Mouse (Mus musculus): Measurements from ENCODE around the gene Sdhaf1. TPM values are rescaled to one million over a fixed set of nuclear protein-coding genes. Genes with fewer than 3 reads are reported as not detected.
A peak's percentile ranks its signal among the peaks of the same experiment; 100 is the strongest.

Sdhaf1 gene
- polyA plus RNA-seq, 1 experiment from 2014 or later, result 19.3 TPM

DNA sequence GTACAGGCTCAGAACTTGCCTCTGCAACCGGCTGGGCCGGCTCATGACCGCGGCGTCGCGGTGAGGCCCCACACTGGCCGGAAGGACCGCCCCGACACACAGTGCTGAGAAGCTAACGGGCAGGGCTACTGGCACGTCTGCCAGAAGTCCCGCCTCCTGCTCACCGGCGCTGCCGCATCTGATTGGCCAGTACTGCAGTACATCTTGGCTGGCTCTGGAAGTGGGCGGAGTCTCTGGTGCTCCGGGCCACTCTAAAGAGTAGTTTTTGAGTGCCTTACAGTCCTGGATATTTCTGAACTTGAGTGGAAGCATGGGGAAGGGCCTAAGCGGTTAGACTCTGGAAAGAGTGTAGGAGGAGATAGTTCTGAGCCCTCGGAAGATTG lies 1.4 kb downstream of the Sdhaf1 start:
- Histone ChIP-seq H3K9me3 (replicated peaks) (no peaks in the 10 kb centered on the region), H3K4me1 (peaks cover 20% of the 10 kb centered on the region), H3K36me3 (no peaks in the 10 kb centered on the region), H3K27me3 (ENCODE audit: low read depth, poor library complexity, severe bottlenecking) (0 out of 2 replicates have a peak, but pooled peaks cover 3% of the 10 kb centered on the region), H3K27ac (replicated peaks) (peak overlapping the region; percentile 88), H3K4me3 (peak overlapping the region; percentile 77)
- 0% methylated on average over 20 of the region's 20 CpGs for WGBS
- peak; percentile 96 for DNase-seq (ENCODE audit: low spot score)

DNA sequence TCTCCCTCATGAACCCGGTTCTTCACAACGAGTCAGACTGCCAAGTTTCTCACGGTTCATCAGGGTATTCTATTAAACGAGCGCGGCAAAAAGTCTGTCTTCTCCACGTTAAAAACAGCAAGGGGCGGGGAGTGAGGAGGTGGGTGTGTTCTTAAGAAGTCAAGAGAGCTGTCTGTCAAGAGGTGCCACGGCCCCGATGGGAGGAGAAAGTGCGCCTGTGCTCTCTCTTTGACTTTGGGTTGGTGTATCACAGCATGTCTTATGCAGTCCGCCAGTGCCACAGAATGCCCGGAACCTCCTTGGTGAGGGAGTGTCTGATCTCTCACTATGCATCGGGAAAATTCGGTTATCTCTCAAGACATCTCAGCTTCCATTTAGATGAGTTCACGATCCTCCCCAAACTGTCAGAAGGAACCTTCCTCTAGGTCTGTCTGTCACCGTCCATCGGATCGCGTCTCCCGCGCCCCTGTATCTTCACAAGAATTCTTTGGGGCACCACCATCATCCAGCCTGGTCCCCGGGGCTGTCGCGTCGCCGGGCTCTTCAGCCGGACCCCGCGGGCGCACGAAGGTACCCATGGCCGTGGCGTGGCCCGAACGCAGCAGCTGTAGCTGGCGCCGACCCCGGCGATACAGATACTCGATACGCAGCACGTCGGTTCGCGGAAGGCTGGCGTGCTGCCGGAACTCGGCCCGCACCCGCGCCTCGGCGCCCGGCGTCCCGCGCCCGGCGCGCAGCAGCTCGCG lies 2.0 kb downstream of the Sdhaf1 start, which contains the start of gene E130208F15Rik:
TSS of gene E130208F15Rik (plus strand) at position 202 of the 746 bp plus-strand sequence.
- DNase-seq (ENCODE audit: low spot score), result peak; percentile 52
- Histone ChIP-seq H3K27me3 (ENCODE audit: low read depth, poor library complexity, severe bottlenecking) (no peaks in the 10 kb centered on the region), H3K27ac (replicated peaks) (peak within 1 kb of the TSS; percentile 88), H3K36me3 (peaks cover 2% of the 10 kb centered on the region; the same call in 1 of the 2 replicates), H3K4me3 (peak within 1 kb of the TSS; percentile 77), H3K9me3 (replicated peaks) (no peaks in the 10 kb centered on the region), H3K4me1 (peaks cover 18% of the 10 kb centered on the region)
- under 1% methylated on average over 63 of the region's 63 CpGs for WGBS

- H3K4me1 ChIP-seq, result peaks cover 18% of the 10 kb centered on the region
- H3K36me3 ChIP-seq, result peaks cover 3% of the 10 kb centered on the region; the same call in 1 of the 2 replicates
- peak overlapping the region; percentile 77 for H3K4me3 ChIP-seq
- 84% methylated on average over 2 of the region's 2 CpGs for WGBS
- H3K9me3 ChIP-seq (replicated peaks), result no peaks in the 10 kb centered on the region
- H3K27me3 ChIP-seq (ENCODE audit: low read depth, poor library complexity, severe bottlenecking), result no peaks in the 10 kb centered on the region
- DNase-seq (ENCODE audit: low spot score), result no peak
- no peak overlapping the region for H3K27ac ChIP-seq (replicated peaks)
These were observed 2.7 kb downstream of the Sdhaf1 start for GRCm38 (mm10) chr7:30320946-30321345.

DNA sequence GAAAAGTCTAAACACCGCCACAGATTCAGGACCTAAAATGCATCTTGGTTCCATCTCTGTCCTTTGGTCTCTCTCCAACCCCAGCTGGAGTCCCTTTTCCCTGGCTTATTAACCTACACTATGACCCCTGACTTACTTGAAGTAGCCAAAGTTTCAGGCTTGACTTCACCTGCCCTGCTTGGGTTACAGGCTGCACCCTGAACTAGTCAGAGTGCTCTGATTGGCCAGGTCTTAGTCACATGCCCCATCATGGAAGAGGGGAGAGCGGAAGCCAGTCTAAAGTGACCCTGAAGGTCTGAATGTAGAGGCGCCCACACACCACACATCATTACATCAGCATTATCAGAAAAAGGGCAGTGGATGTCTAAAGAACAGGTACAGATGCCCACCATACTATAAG lies 5.6 kb downstream of the Sdhaf1 start:
- Histone ChIP-seq H3K9me3 (replicated peaks) (no peaks in the 10 kb centered on the region), H3K27ac (replicated peaks) (no peak overlapping the region), H3K27me3 (ENCODE audit: low read depth, poor library complexity, severe bottlenecking) (no peaks in the 10 kb centered on the region), H3K4me3 (no peak overlapping the region), H3K4me1 (peaks cover 28% of the 10 kb centered on the region), H3K36me3 (peaks cover 12% of the 10 kb centered on the region)
- WGBS, result 90% methylated on average over 3 of the region's 3 CpGs
- DNase-seq (ENCODE audit: low spot score), result no peak

- DNase-seq (ENCODE audit: low spot score), result no peak
- peaks cover 33% of the 10 kb centered on the region for H3K36me3 ChIP-seq
- H3K9me3 ChIP-seq (replicated peaks), result no peaks in the 10 kb centered on the region
- H3K4me3 ChIP-seq, result 0 out of 2 replicates have a peak overlapping the region, but pooled peaks have one; percentile 45
- WGBS, result 79% methylated on average over 13 of the region's 13 CpGs
- no peak overlapping the region for H3K27ac ChIP-seq (replicated peaks)
- peaks cover 14% of the 10 kb centered on the region for H3K4me1 ChIP-seq
- no peaks in the 10 kb centered on the region for H3K27me3 ChIP-seq (ENCODE audit: low read depth, poor library complexity, severe bottlenecking)
These were observed 7.9 kb downstream of the Sdhaf1 start for GRCm38 (mm10) chr7:30315559-30316529.

DNA sequence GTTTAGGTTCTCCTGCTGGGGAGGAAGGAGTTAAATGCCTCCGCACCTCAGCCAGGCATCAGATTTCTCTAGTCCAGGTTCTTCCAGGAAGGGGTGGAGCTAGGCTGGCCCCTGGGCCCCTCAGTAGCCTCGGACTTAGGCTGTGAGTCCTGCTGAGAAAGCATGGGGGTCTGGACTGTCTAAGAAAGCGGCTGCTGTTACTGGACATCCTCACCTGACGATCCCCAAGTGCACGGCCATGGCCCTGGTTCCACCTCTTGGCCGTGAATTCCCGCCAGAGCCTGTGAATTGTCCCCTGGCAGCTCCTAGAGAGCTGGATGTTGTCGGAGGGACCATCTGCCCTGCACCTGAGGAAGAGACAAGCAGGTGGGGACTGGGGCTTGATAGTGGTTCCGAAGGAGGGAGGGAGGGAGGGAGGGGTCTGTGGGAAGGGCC lies 9.0 kb downstream of the Sdhaf1 start, which contains the start of gene Syne4:
TSS of gene Syne4 (plus strand) at position 87 of the 435 bp plus-strand sequence.
- peak; percentile 21 for DNase-seq (ENCODE audit: low spot score)
- Histone ChIP-seq H3K4me1 (peaks cover 19% of the 10 kb centered on the region), H3K27ac (replicated peaks) (peak within 1 kb of the TSS; percentile 39), H3K36me3 (peaks cover 41% of the 10 kb centered on the region), H3K4me3 (peak within 1 kb of the TSS; percentile 45), H3K9me3 (replicated peaks) (no peaks in the 10 kb centered on the region), H3K27me3 (ENCODE audit: low read depth, poor library complexity, severe bottlenecking) (no peaks in the 10 kb centered on the region)
- WGBS, result 1% methylated on average over 9 of the region's 9 CpGs

DNA sequence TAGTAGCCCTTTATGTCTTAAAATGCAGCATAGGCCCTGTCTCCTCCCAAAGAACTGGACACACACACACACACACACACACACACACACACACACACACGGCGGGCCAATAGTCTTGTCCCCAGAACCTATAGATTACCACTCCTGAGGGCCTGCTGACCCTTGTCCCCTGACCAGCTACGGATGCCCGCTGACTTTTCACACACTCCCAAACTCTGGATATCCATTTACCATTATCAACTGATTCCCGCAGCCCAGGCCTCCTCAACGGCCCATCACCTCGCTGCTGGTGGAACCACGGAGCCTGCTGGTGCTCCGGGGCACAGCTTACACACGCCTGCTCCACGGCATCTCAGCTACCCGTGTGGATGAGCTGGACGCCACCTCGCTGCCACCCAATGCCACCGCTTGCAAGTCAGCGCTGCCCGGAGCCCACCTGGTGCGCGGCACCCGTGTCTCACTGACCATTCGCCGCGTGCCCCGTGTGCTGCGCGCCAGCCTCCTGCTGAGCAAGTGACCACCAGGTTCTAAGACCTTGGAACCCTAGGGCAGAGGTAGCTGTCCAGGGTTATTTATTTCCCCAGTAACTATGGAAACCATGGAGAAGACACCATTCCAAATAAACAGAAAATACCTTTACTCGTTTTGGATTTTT lies 9.9 kb downstream of the Sdhaf1 start:
- Histone ChIP-seq H3K27ac (replicated peaks) (no peak overlapping the region), H3K4me3 (no peak overlapping the region), H3K27me3 (ENCODE audit: low read depth, poor library complexity, severe bottlenecking) (no peaks in the 10 kb centered on the region), H3K4me1 (peaks cover 27% of the 10 kb centered on the region), H3K9me3 (replicated peaks) (no peaks in the 10 kb centered on the region), H3K36me3 (peaks cover 41% of the 10 kb centered on the region)
- DNase-seq (ENCODE audit: low spot score), result no peak
- 47% methylated on average over 27 of the region's 27 CpGs for WGBS

- H3K4me1 ChIP-seq, result peaks cover 34% of the 10 kb centered on the region
- no peak overlapping the region for H3K27ac ChIP-seq (replicated peaks)
- no peaks in the 10 kb centered on the region for H3K9me3 ChIP-seq (replicated peaks)
- peaks cover 61% of the 10 kb centered on the region for H3K36me3 ChIP-seq
- no peak overlapping the region for H3K4me3 ChIP-seq
- no peaks in the 10 kb centered on the region for H3K27me3 ChIP-seq (ENCODE audit: low read depth, poor library complexity, severe bottlenecking)
- no peak for DNase-seq (ENCODE audit: low spot score)
- WGBS, result 90% methylated on average over 12 of the region's 12 CpGs
These were observed 13.6 kb downstream of the Sdhaf1 start for GRCm38 (mm10) chr7:30310136-30310535.

- Histone ChIP-seq H3K27me3 (ENCODE audit: low read depth, poor library complexity, severe bottlenecking) (no peaks in the 10 kb centered on the region), H3K36me3 (peaks cover 64% of the 10 kb centered on the region), H3K4me1 (peaks cover 28% of the 10 kb centered on the region), H3K27ac (replicated peaks) (peak overlapping the region; percentile 62; the same call in 1 of the 2 replicates), H3K9me3 (replicated peaks) (no peaks in the 10 kb centered on the region), H3K4me3 (peak overlapping the region; percentile 68)
- no peak for DNase-seq (ENCODE audit: low spot score)
- 68% methylated on average over 15 of the region's 15 CpGs for WGBS
These were observed 14.1 kb downstream of the Sdhaf1 start for GRCm38 (mm10) chr7:30309395-30310129.

GRCm38 (mm10) chr7:30308076-30309005 lies 15.4 kb downstream of the Sdhaf1 start, which contains the start of gene Alkbh6:
Alkbh6 (plus strand) TSS chr7:30308717.
- DNase-seq (ENCODE audit: low spot score), result peak; percentile 93
- Histone ChIP-seq H3K27ac (replicated peaks) (peak within 1 kb of the TSS; percentile 79), H3K9me3 (replicated peaks) (no peaks in the 10 kb centered on the region), H3K27me3 (ENCODE audit: low read depth, poor library complexity, severe bottlenecking) (no peaks in the 10 kb centered on the region), H3K4me3 (peak within 1 kb of the TSS; percentile 68), H3K4me1 (peaks cover 24% of the 10 kb centered on the region), H3K36me3 (peaks cover 65% of the 10 kb centered on the region)
- WGBS, result 4% methylated on average over 27 of the region's 27 CpGs
